Mouse (Mus musculus) liver, embryonic 12.5 days (tissue): ENCODE data around the gene Tbc1d8. TPM values are rescaled to one million over a fixed set of nuclear protein-coding genes. Genes with fewer than 3 reads are reported as not detected.

Experiments used
- ATAC-seq: fragments of 200-750 bp; cut with Nextera tagmentation; 2 replicates; pipeline ENCODE4 v1.8.0; 2017; ENCODE audit warnings: moderate number of reproducible peaks, mild to moderate bottlenecking, moderate library complexity
- H3K27ac ChIP-seq: fragments of 300-500 bp; sonication (generic); 2 replicates; pipeline ENCODE4 v1.5.1; 2016; ENCODE audit warnings: mild to moderate bottlenecking
- H3K27me3 ChIP-seq: fragments of 300-500 bp; sonication (generic); replicated peaks from 2 replicates; pipeline ENCODE4 v1.6.1; 2016; ENCODE audit warnings: mild to moderate bottlenecking, moderate library complexity
- H3K36me3 ChIP-seq: fragments of 300-500 bp; sonication (generic); 2 replicates; pipeline ENCODE4 v1.6.1; 2016; ENCODE audit warnings: mild to moderate bottlenecking, moderate library complexity
- H3K4me1 ChIP-seq: fragments of 300-500 bp; sonication (generic); 2 replicates; pipeline ENCODE4 v1.6.1; 2016
- H3K4me2 ChIP-seq: fragments of 300-500 bp; sonication (generic); 2 replicates; pipeline ENCODE4 v1.6.1; 2016; ENCODE audit warnings: mild to moderate bottlenecking, moderate library complexity
- H3K4me3 ChIP-seq: fragments of 300-500 bp; sonication (generic); 2 replicates; pipeline ENCODE4 v1.5.1; 2016; ENCODE audit warnings: mild to moderate bottlenecking, moderate library complexity
- H3K9ac ChIP-seq: fragments of 300-500 bp; sonication (generic); 2 replicates; pipeline ENCODE4 v1.6.1; 2016; ENCODE audit warnings: mild to moderate bottlenecking, moderate library complexity
- H3K9me3 ChIP-seq: fragments of 300-500 bp; sonication (generic); replicated peaks from 2 replicates; pipeline ENCODE4 v1.6.1; 2016; ENCODE audit warnings: mild to moderate bottlenecking, moderate library complexity
- WGBS: fragments of 180-500 bp; shearing (Covaris S2); methylation state at CpG from one replicate; pipeline ENCODE4 v1.1.7; 2016; ENCODE audit not compliant: insufficient replicate concordance; 5-methylcytosine and 5-hydroxymethylcytosine counted together
- polyA plus RNA-seq: library from polyadenylated mRNA; unstranded; fragments of >200 nt; fragmentation: Nextera tagmentation; extraction: Ambion mirVana; gene quantifications from 2 replicates; pipeline ENCODE4 v1.2.1, GENCODE M21; 2016

Tbc1d8 gene
- polyA plus RNA-seq, 1 experiment from 2014 or later, result 5.0 TPM

DNA sequence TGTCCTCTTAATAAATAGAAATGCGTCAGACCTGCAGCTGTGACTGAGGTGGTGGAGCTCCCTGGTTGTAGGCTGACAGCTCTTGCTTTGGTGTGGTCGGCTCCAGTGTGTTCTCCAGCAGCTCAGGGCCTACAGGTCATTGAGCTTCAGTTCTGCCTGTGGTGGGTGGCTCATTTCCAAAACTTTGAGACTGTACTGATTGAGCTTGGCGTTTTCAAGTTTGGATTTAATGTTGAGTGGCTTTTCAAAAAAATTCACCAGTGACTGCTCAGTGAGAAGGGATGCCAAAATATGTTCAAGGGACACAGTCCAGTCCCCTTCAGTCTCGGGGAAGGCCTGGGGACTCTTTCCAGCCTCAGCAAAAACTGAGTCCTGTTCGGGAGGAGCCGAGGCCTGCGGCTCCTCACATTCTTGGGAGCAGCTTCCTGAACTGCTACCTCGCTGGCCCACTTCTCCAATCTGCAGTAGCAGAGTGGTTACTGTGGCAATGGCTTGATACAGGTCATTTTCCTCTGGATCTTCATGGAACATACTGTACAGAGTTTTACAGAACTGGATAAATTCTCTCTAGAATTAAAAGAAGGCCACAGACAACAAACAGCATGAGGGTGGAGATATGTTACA lies 106.2 kb downstream of the Tbc1d8 start:
- ATAC-seq, result no peak
- H3K4me3 ChIP-seq, result no peak overlapping the region
- H3K27ac ChIP-seq, result 0 out of 2 replicates have a peak overlapping the region, but pooled peaks have one; percentile 12
- H3K9me3 ChIP-seq, result no peaks in the 10 kb centered on the region
- peaks cover 73% of the 10 kb centered on the region for H3K36me3 ChIP-seq
- no peaks in the 10 kb centered on the region for H3K27me3 ChIP-seq
- peaks cover 30% of the 10 kb centered on the region for H3K4me1 ChIP-seq
- no peak overlapping the region for H3K9ac ChIP-seq
- 60% methylated on average over 8 of the region's 8 CpGs for WGBS
- no peak overlapping the region for H3K4me2 ChIP-seq

DNA sequence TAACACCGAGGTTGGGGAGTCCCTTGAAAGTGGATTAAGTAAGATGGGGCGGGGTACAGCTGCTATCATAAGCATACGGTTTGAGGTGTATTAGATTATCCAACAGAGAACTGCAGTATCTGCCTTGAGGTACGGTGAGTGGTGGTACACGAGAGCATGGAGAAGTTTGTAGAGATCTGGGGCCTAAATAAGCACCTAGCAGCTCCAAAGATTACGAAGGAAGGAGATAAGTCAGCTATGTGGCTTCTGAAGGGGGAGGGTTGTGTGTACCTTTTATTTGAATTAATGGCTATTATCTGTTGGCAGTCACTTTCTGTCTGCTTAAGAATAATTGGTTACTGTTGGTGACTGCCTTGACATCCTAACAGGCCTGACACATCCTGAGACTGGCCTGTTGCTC lies 108.1 kb downstream of the Tbc1d8 start:
- WGBS, result 50% methylated on average over 6 of the region's 6 CpGs
- H3K9ac ChIP-seq, result peak overlapping the region; percentile 98
- peak overlapping the region; percentile 80 for H3K4me2 ChIP-seq
- H3K4me1 ChIP-seq, result peaks cover 35% of the 10 kb centered on the region
- H3K4me3 ChIP-seq, result no peak overlapping the region
- peak overlapping the region; percentile 90 for H3K27ac ChIP-seq
- H3K27me3 ChIP-seq, result peaks cover 2% of the 10 kb centered on the region; the same call in 1 of the 2 replicates
- no peak for ATAC-seq
- H3K36me3 ChIP-seq, result peaks cover 64% of the 10 kb centered on the region
- no peaks in the 10 kb centered on the region for H3K9me3 ChIP-seq

DNA sequence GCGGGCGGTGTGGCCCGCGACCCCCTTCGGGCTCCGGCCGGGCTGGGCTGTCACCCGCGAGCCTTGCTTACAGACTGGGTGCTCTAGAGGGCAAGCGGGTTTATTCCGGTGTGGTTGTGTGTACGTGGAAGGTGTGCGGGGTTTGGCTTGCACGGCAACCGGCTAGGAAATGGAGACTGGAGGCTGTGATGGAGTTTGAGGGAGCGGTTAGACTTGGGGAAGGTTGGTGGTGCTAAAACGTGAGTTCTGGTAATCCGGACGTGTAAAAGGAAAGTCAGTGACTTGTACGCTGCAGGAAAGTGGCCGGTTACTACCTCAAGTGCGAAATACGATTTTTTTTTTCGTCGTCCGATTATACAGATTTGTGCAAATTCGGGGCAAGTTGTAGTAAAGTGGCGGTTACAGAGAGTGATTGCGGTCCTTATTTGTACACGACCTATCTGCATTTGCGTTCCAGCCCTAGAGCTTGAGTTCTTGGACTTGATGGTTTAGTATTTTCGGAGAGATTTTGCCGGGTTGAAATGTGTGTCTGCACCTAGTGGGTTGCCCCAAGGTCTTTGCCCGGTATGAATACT lies 110.2 kb downstream of the Tbc1d8 start:
- H3K36me3 ChIP-seq, result peaks cover 49% of the 10 kb centered on the region
- H3K4me1 ChIP-seq, result peaks cover 37% of the 10 kb centered on the region
- peaks cover 2% of the 10 kb centered on the region; the same call in 1 of the 2 replicates for H3K27me3 ChIP-seq
- WGBS, result 2% methylated on average over 34 of the region's 34 CpGs
- peak overlapping the region; percentile 90 for H3K27ac ChIP-seq
- peak; percentile 17 for ATAC-seq
- H3K4me3 ChIP-seq, result peak overlapping the region; percentile 96
- H3K9me3 ChIP-seq, result no peaks in the 10 kb centered on the region
- peak overlapping the region; percentile 80 for H3K4me2 ChIP-seq
- peak overlapping the region; percentile 98 for H3K9ac ChIP-seq

DNA sequence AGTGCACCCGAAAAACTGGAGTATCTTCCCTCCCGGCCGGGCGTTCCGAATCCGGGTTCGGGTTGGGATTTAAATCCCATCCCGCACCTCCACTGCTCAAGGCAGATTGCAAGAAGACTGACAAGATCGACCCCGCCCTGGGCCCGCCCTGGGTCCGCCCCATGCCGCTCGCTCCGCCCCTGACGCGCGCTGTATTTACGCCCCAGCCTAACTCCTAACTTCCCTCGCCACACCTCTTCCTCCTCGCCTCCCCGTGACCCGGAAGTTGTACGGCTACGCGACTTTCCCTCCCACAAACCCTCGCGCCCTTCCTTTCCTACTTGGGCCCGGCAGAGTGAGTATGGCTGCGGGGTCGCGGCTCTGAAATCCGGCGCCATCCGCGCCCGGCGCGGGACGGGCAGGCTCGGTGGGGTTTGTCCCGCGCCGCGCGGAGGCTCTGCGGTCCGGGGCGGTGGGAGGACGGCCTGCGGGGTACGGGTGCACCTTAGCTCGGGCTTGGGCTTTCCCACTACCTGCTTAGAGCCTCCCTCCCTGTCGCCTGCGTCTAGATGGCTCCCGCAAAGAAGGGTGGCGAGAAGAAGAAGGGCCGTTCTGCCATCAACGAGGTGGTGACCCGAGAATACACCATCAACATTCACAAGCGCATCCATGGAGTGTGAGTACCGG lies 110.8 kb downstream of the Tbc1d8 start, which contains the start of gene Rpl31:
Gene Rpl31 (plus strand): TSS at position 242 of the 666 bp plus-strand sequence.
- H3K4me1 ChIP-seq, result peaks cover 40% of the 10 kb centered on the region
- no peaks in the 10 kb centered on the region for H3K9me3 ChIP-seq
- peak within 1 kb of the TSS; percentile 98 for H3K9ac ChIP-seq
- H3K4me3 ChIP-seq, result peak within 1 kb of the TSS; percentile 96
- H3K4me2 ChIP-seq, result peak within 1 kb of the TSS; percentile 80
- ATAC-seq, result peak; percentile 98
- H3K27me3 ChIP-seq, result peaks cover 2% of the 10 kb centered on the region; the same call in 1 of the 2 replicates
- WGBS, result under 1% methylated on average over 62 of the region's 62 CpGs
- H3K27ac ChIP-seq, result peak within 1 kb of the TSS; percentile 90
- peaks cover 43% of the 10 kb centered on the region for H3K36me3 ChIP-seq

DNA sequence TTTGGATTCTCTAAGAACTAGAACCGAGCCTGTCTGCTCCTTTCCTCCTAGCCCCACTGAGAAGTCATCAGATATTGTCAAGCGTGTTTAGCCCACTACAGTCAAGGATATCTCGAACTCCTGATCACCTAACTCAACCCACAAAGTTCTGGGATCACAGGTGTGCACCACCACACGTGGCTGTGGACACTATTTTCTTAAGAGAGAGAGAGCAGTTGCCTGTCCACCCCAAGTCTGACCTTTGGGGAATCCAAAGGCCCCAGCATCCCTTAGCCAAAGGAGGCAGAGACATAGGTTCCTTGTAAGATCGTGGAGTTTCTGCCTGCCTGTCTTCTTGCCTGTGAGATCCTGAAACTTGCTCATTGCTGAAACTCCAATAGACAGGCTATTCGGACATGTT lies 111.5 kb downstream of the Tbc1d8 start:
- no peak overlapping the region for H3K27ac ChIP-seq
- peaks cover 36% of the 10 kb centered on the region for H3K36me3 ChIP-seq
- WGBS, result 29% methylated on average over 6 of the region's 6 CpGs
- H3K27me3 ChIP-seq, result peaks cover 2% of the 10 kb centered on the region; the same call in 1 of the 2 replicates
- ATAC-seq, result no peak
- peak overlapping the region; percentile 18; the same call in 1 of the 2 replicates for H3K9ac ChIP-seq
- H3K4me2 ChIP-seq, result peak overlapping the region; percentile 80
- H3K4me1 ChIP-seq, result peaks cover 47% of the 10 kb centered on the region
- peak overlapping the region; percentile 96 for H3K4me3 ChIP-seq
- H3K9me3 ChIP-seq, result no peaks in the 10 kb centered on the region

DNA sequence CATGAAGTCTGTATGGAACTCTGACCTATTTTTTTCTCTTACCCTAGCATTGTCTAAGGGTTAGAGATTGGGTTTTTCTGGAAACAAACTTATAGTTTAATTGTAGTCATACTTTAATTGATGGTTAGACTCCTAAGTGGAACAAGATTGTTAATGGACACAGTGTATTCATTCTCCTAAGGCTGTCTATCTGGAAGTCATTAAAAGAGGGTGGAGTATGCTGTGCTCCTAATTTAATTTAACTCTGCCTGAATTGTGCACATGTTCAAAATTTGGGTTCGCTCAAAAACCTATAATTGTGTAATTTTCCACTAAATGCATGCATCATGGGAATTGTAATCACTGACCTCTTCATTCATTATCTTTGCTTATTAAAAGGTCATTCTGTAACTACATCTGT lies 113.0 kb downstream of the Tbc1d8 start:
- H3K4me1 ChIP-seq, result peaks cover 51% of the 10 kb centered on the region
- ATAC-seq, result no peak
- no peaks in the 10 kb centered on the region for H3K9me3 ChIP-seq
- H3K36me3 ChIP-seq, result peaks cover 21% of the 10 kb centered on the region
- WGBS, result 81% methylated on average over 1 of the region's 1 CpGs
- H3K9ac ChIP-seq, result no peak overlapping the region
- H3K4me2 ChIP-seq, result no peak overlapping the region
- H3K27me3 ChIP-seq, result peaks cover 15% of the 10 kb centered on the region; the same call in 1 of the 2 replicates
- H3K4me3 ChIP-seq, result no peak overlapping the region
- no peak overlapping the region for H3K27ac ChIP-seq

DNA sequence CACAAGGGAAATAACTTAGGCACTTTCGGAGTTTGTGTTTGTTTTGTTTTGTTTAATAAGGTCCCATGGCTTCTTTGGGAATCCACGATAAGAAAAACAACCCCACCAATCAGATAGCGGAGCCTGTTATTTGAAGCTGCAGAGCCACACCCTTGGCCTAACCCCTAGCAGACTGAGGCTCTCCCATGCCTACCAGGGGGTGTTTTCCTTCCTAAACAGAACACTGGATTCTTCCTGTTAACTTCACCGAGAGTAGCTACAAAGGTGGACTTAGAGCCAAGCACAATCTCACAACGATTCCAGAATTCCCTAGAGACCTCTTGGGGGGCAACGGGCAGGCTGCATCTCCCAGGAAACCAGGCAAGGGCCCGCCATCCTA lies 116.1 kb downstream of the Tbc1d8 start:
- peak overlapping the region; percentile 57 for H3K4me2 ChIP-seq
- no peak overlapping the region for H3K9ac ChIP-seq
- H3K4me1 ChIP-seq, result peaks cover 43% of the 10 kb centered on the region
- no peaks in the 10 kb centered on the region for H3K9me3 ChIP-seq
- WGBS, result 40% methylated on average over 7 of the region's 7 CpGs
- H3K36me3 ChIP-seq, result no peaks in the 10 kb centered on the region
- no peak overlapping the region for H3K4me3 ChIP-seq
- H3K27ac ChIP-seq, result no peak overlapping the region
- ATAC-seq, result peak; percentile 62
- peaks cover 25% of the 10 kb centered on the region for H3K27me3 ChIP-seq

DNA sequence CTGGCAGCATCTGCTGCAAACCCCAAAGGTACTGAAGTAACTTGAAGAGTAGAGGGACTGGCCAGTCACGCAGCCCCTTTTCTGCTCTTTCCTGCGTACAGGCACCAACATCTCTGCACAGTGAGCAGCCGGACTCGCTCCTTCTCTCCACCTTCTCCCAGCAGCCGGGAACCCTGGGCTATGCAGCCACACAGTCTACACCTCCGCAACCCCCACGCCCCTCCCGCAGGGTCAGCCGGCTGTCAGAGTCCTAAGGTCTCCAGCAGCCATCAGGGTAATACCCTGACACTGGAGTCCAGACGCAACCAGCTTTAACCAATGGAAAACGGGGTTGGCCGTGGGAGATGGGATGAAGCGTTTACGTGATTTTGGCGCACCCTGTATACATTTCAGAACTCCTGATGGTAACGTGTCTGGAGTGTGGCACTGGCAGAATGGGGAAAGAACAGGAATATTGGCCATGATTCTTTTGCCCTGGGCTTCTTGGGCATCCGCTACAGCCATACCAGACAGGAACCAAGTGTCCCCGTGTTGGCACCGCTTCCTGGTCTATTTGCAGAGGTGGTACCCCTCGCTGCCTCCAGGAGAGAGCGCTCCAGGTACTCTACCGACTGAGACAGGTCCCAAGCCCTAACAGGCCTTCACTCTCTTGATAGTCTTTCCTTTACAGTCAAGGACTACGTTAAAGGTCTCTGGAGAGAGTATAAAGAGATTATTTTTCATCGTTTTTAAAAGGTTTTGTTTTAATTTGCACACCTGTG lies 116.6 kb downstream of the Tbc1d8 start:
- H3K9me3 ChIP-seq, result no peaks in the 10 kb centered on the region
- peaks cover 37% of the 10 kb centered on the region for H3K4me1 ChIP-seq
- peak overlapping the region; percentile 57 for H3K4me2 ChIP-seq
- H3K27ac ChIP-seq, result no peak overlapping the region
- no peaks in the 10 kb centered on the region for H3K36me3 ChIP-seq
- WGBS, result 41% methylated on average over 24 of the region's 24 CpGs
- H3K27me3 ChIP-seq, result peaks cover 29% of the 10 kb centered on the region
- ATAC-seq, result peak; percentile 52; the same call in 1 of the 2 replicates
- no peak overlapping the region for H3K9ac ChIP-seq
- no peak overlapping the region for H3K4me3 ChIP-seq

DNA sequence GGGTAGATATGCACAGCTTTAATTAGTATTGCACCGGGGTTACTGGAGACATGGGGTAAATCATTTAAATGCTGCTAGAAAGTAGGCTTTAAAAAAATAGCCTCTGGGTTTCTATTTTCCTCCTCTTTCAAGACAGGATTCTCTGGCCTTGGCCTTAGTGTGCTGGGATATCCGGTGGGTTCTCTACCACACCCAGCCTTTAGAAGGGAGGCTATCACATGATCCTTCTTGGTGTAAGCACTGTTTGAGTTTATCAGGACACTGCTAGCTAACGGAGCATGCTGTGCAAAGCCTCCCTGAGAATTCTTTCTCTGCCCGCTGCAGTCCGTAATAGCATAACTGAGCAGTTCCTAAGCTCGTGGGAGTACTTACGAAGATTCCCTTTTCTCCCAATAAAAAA lies 129.1 kb downstream of the Tbc1d8 start:
- Histone ChIP-seq H3K27ac (no peak overlapping the region), H3K4me1 (no peaks in the 10 kb centered on the region), H3K36me3 (no peaks in the 10 kb centered on the region), H3K27me3 (peaks cover 17% of the 10 kb centered on the region), H3K9me3 (no peaks in the 10 kb centered on the region), H3K4me3 (no peak overlapping the region), H3K4me2 (no peak overlapping the region), H3K9ac (no peak overlapping the region)
- no peak for ATAC-seq
- 66% methylated on average over 7 of the region's 7 CpGs for WGBS

DNA sequence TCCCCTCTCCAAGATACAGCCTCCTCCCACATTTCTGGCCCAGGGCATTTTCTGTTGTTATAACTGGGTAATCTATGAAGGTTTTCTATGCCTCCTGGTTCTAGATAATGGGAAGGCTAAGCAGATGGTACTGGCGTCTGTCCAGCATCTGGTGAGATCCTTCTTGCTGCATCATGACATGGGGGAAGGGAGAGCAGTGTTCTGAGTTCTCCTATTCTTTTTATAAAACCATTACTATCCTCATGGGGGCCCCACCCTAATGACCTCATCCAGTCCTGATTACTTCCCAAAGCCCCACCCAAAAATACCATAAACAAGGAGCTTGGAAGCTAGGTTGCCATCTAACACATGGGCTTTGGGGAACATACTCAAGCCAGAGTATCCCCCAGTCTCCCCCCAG lies 129.6 kb downstream of the Tbc1d8 start:
- H3K4me3 ChIP-seq, result no peak overlapping the region
- H3K27me3 ChIP-seq, result peaks cover 17% of the 10 kb centered on the region
- H3K9me3 ChIP-seq, result no peaks in the 10 kb centered on the region
- no peaks in the 10 kb centered on the region for H3K4me1 ChIP-seq
- no peak for ATAC-seq
- 36% methylated on average over 1 of the region's 1 CpGs for WGBS
- H3K4me2 ChIP-seq, result no peak overlapping the region
- no peaks in the 10 kb centered on the region for H3K36me3 ChIP-seq
- no peak overlapping the region for H3K27ac ChIP-seq
- no peak overlapping the region for H3K9ac ChIP-seq

DNA sequence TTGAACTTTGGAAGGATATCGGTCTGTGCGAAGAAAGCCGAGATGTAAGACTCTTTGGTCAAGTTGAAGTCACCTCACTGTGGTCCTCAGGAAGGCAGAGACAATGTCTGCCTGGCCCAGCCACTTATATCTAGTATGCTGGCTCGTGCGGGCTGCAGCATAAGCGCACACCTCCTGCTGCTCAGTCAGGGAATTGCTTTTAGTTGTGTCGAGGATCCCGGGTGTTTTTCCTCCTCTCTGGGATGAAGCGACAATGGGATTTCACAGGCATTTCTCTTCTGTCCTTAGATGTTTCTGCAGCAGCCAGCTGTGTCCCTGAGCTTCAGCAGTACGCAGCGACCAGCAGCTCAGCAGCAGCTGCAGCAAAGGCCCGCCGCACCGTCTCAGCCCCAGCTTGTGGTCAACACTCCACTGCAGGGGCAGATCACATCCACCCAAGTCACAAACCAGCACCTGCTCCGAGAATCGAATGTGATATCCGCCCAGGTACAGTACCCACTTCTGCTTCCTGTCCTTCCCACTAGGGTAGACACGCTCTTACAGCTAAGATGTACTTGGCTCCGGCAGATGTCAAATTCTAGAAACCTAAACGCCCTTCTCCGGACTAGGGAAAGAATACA lies 133.5 kb downstream of the Tbc1d8 start:
- Histone ChIP-seq H3K4me3 (no peak overlapping the region), H3K4me2 (no peak overlapping the region), H3K4me1 (no peaks in the 10 kb centered on the region), H3K36me3 (no peaks in the 10 kb centered on the region), H3K27me3 (peaks cover 26% of the 10 kb centered on the region), H3K27ac (no peak overlapping the region), H3K9me3 (no peaks in the 10 kb centered on the region), H3K9ac (no peak overlapping the region)
- WGBS, result 50% methylated on average over 21 of the region's 21 CpGs
- no peak for ATAC-seq
